Mouse (Mus musculus) adrenal gland, postnatal 0 days (tissue): ENCODE data around the gene Tmem201. TPM values are rescaled to one million over a fixed set of nuclear protein-coding genes. Genes with fewer than 3 reads are reported as not detected.

ENCODE experiments used
- polyA plus RNA-seq: library from polyadenylated mRNA; unstranded; fragments of >200 nt; fragmentation: Nextera tagmentation; extraction: Ambion mirVana; gene quantifications from 2 replicates; pipeline ENCODE4 v1.2.1, GENCODE M21; 2015

Gene Tmem201
- polyA plus RNA-seq = 16.1 and 17.5 TPM in 2 replicates

GRCm38 (mm10) chr4:149737383-149738324 is at the start of gene Tmem201:
TSS of gene Tmem201 (minus strand) at chr4:149738044.

GRCm38 (mm10) chr4:149774094-149774470 is 36.2 kb upstream of the Tmem201 start, which contains the start of gene Slc25a33:
TSS of gene Slc25a33 (minus strand) at chr4:149774277.

GRCm38 (mm10) chr4:149702210-149702979 is 35.4 kb downstream of the Tmem201 start, which contains the start of gene Pik3cd:
TSS of gene Pik3cd (minus strand) at chr4:149702571.

Other genes with a start within 250 kb of the Tmem201 start
- gene Ctnnbip1, start 219.8 kb downstream of the Tmem201 start, polyA plus RNA-seq = 46.2 and 58.9 TPM in 2 replicates
- gene Clstn1, start 151.6 kb downstream of the Tmem201 start, polyA plus RNA-seq = 37.9 and 54.7 TPM in 2 replicates
- 4.1 and 7.7 TPM in 2 replicates for gene Pik3cd, start 35.5 kb downstream of the Tmem201 start, polyA plus RNA-seq
- 20.1 and 25.8 TPM in 2 replicates for gene Slc25a33, start 36.2 kb upstream of the Tmem201 start, polyA plus RNA-seq
- 25.2 and 38.9 TPM in 2 replicates for gene Spsb1, start 217.0 kb upstream of the Tmem201 start, polyA plus RNA-seq